Mouse (Mus musculus) MEL (cell line): ENCODE measurements around the gene Uchl3. TPM values are rescaled to one million over a fixed set of nuclear protein-coding genes. Genes with fewer than 3 reads are reported as not detected.

Experiments
- DNase-seq: peaks from one replicate; pipeline ENCODE4 v3.0.0; 2011; ENCODE audit warnings: low read depth, low spot score
- H3K27ac ChIP-seq: 2 replicates; pipeline ENCODE4 v1.5.1; 2012; ENCODE audit warnings: low read depth, mild to moderate bottlenecking, control low read depth, low read length, moderate library complexity; ENCODE audit not compliant: control insufficient read depth
- H3K27me3 ChIP-seq, 2 experiments: fragments of 150-350 bp in 1 of 2; sonication (generic) in 1 of 2; 2 replicates each; pipeline ENCODE4 v1.6.1; 2012; ENCODE audit warnings: low read length in 2 of 2, mild to moderate bottlenecking in 2 of 2, improper control_type of control experiment in 1 of 2, moderate library complexity in 1 of 2; ENCODE audit not compliant: insufficient read depth in 2 of 2, control insufficient read depth in 1 of 2
- H3K36me3 ChIP-seq, 2 experiments: 2 replicates each; pipeline ENCODE4 v1.6.1; 2012 to 2014; ENCODE audit warnings: low read length in 2 of 2, improper control_type of control experiment in 1 of 2, inconsistent platforms in 1 of 2, mild to moderate bottlenecking in 1 of 2; ENCODE audit not compliant: insufficient read depth in 2 of 2, control insufficient read depth in 1 of 2
- H3K4me1 ChIP-seq, 2 experiments: fragments of 150-350 bp in 1 of 2; sonication (generic) in 1 of 2; 2 replicates each; pipeline ENCODE4 v1.6.1; 2012; ENCODE audit warnings: low read length in 2 of 2, improper control_type of control experiment in 1 of 2, mild to moderate bottlenecking in 1 of 2; ENCODE audit not compliant: insufficient read depth in 2 of 2, control insufficient read depth in 1 of 2
- H3K4me3 ChIP-seq, 2 experiments: fragments of 150-350 bp in 1 of 2; sonication (generic) in 1 of 2; 2 replicates each; pipeline ENCODE4 v1.5.1; 2012; ENCODE audit warnings: low read depth in 2 of 2, low read length in 2 of 2, mild to moderate bottlenecking in 2 of 2, moderate library complexity in 2 of 2, control low read depth in 1 of 2, improper control_type of control experiment in 1 of 2; ENCODE audit not compliant: control insufficient read depth in 1 of 2, insufficient read depth in 1 of 2
- H3K79me2 ChIP-seq: 2 replicates; pipeline ENCODE4 v1.6.1; 2012; ENCODE audit warnings: mild to moderate bottlenecking, low read length, moderate library complexity; ENCODE audit not compliant: control insufficient read depth, poor library complexity, insufficient read depth
- H3K9ac ChIP-seq: 2 replicates; pipeline ENCODE4 v1.6.1; 2012; ENCODE audit warnings: low read depth, mild to moderate bottlenecking, control low read depth, low read length, moderate library complexity; ENCODE audit not compliant: control insufficient read depth, poor library complexity, severe bottlenecking
- H3K9me3 ChIP-seq: fragments of 150-350 bp; sonication (generic); replicated peaks from 2 replicates; pipeline ENCODE4 v1.6.1; 2012; ENCODE audit warnings: mild to moderate bottlenecking, low read length, improper control_type of control experiment, moderate library complexity; ENCODE audit not compliant: insufficient read depth
- BHLHE40 ChIP-seq: IDR thresholded peaks from 2 replicates; pipeline ENCODE4 v1.6.1; 2012; ENCODE audit warnings: low read depth, mild to moderate bottlenecking, inconsistent platforms, low read length, improper control_type of control experiment, borderline replicate concordance
- CHD1 ChIP-seq: IDR thresholded peaks from 2 replicates; pipeline ENCODE4 v1.6.1; 2012; ENCODE audit warnings: low read depth, mild to moderate bottlenecking, inconsistent platforms, low read length, improper control_type of control experiment
- E2F4 ChIP-seq: IDR thresholded peaks from 2 replicates; pipeline ENCODE4 v1.6.1; 2011; ENCODE audit warnings: low read depth, low read length, improper control_type of control experiment, borderline replicate concordance
- ELF1 ChIP-seq: IDR thresholded peaks from 2 replicates; pipeline ENCODE4 v1.6.1; 2014; ENCODE audit warnings: low read depth, mild to moderate bottlenecking, inconsistent platforms, low read length, improper control_type of control experiment, moderate library complexity
- GABPA ChIP-seq: IDR thresholded peaks from 2 replicates; pipeline ENCODE4 v1.6.1; 2012; ENCODE audit warnings: low read depth, mild to moderate bottlenecking, inconsistent platforms, low read length, improper control_type of control experiment, moderate library complexity
- HCFC1 ChIP-seq: IDR thresholded peaks from 2 replicates; pipeline ENCODE4 v1.6.1; 2012; ENCODE audit warnings: low read depth, mild to moderate bottlenecking, inconsistent platforms, low read length, improper control_type of control experiment, moderate library complexity
- JUND ChIP-seq: IDR thresholded peaks from 2 replicates; pipeline ENCODE4 v1.6.1; 2011; ENCODE audit warnings: low read depth, mild to moderate bottlenecking, improper control_type of control experiment, low read length
- KAT2A ChIP-seq: conservative IDR thresholded peaks from 2 replicates; pipeline ENCODE4 v1.6.1; 2012; ENCODE audit warnings: low read depth, low read length, improper control_type of control experiment, inconsistent platforms
- MYB ChIP-seq: IDR thresholded peaks from 2 replicates; pipeline ENCODE4 v1.6.1; 2011; ENCODE audit warnings: mild to moderate bottlenecking, low read depth, low read length, improper control_type of control experiment
- POLR2AphosphoS2 ChIP-seq: IDR thresholded peaks from 2 replicates; pipeline ENCODE4 v1.6.1; 2011; ENCODE audit warnings: low read length, improper control_type of control experiment
- RCOR1 ChIP-seq: IDR thresholded peaks from 2 replicates; pipeline ENCODE4 v1.6.1; 2012; ENCODE audit warnings: low read depth, mild to moderate bottlenecking, inconsistent platforms, low read length, improper control_type of control experiment
- SMC3 ChIP-seq: IDR thresholded peaks from 2 replicates; pipeline ENCODE4 v1.6.1; 2011; ENCODE audit warnings: low read depth, low read length, improper control_type of control experiment
- TAL1 ChIP-seq: IDR thresholded peaks from 2 replicates; pipeline ENCODE4 v1.6.1; 2012; ENCODE audit warnings: mild to moderate bottlenecking, inconsistent platforms, low read length, moderate library complexity, mixed read lengths
- UBTF ChIP-seq: IDR thresholded peaks from 2 replicates; pipeline ENCODE4 v1.6.1; 2012; ENCODE audit warnings: low read depth, mild to moderate bottlenecking, inconsistent platforms, low read length, improper control_type of control experiment, moderate library complexity, borderline replicate concordance; ENCODE audit not compliant: insufficient read depth
- USF1 ChIP-seq: IDR thresholded peaks from 2 replicates; pipeline ENCODE4 v1.6.1; 2014; ENCODE audit warnings: low read depth, mild to moderate bottlenecking, inconsistent platforms, low read length, improper control_type of control experiment, moderate library complexity
- USF2 ChIP-seq, 2 experiments: IDR thresholded peaks; 2 replicates each; pipeline ENCODE4 v1.6.1; 2011 to 2012; ENCODE audit warnings: improper control_type of control experiment in 2 of 2, low read length in 2 of 2, borderline replicate concordance in 1 of 2, inconsistent platforms in 1 of 2, low read depth in 1 of 2, mild to moderate bottlenecking in 1 of 2; ENCODE audit not compliant: insufficient read depth in 1 of 2
- ZC3H11A ChIP-seq: IDR thresholded peaks from 2 replicates; pipeline ENCODE4 v1.6.1; 2012; ENCODE audit warnings: low read depth, mild to moderate bottlenecking, inconsistent platforms, low read length, improper control_type of control experiment
- ZKSCAN1 ChIP-seq: IDR thresholded peaks from 2 replicates; pipeline ENCODE4 v1.6.1; 2012; ENCODE audit warnings: low read depth, mild to moderate bottlenecking, inconsistent platforms, low read length, improper control_type of control experiment, moderate library complexity
- polyA plus RNA-seq, 2 experiments: library from polyadenylated mRNA; stranded (reverse) in 1 of 2; unstranded in 1 of 2; fragments of >175 nt in 1 of 2; fragments of >200 nt in 1 of 2; gene quantifications; 2 replicates each; pipeline versions ENCODE4 v1.2.1 to v1.2.4; 2012; ENCODE audit warnings: low replicate concordance in 2 of 2, low read depth in 1 of 2; ENCODE audit not compliant: insufficient read length in 2 of 2, insufficient read depth in 1 of 2, missing spikeins in 1 of 2
- total RNA-seq: library from RNA; depleted of rRNA; stranded (reverse); fragments of 300-350 nt; gene quantifications from 2 replicates; pipeline ENCODE4 v1.2.3, GENCODE M21; 2012

Uchl3 gene
- total and polyA plus RNA-seq, 3 experiments: 57.8 to 59.1 TPM; not detected in 1

GRCm38 (mm10) chr14:101661654-101662412 lies 8.1 kb downstream of the Uchl3 start:
- Histone ChIP-seq H3K36me3 (peaks cover 0 to 5% of the 10 kb centered on the region in 2 experiments; a peak in 2 of 4 replicates), H3K4me3 (no peak overlapping the region), H3K27me3 (no peaks in the 10 kb centered on the region), H3K9me3 (no peaks in the 10 kb centered on the region), H3K9ac (no peak overlapping the region), H3K4me1 (no peaks in the 10 kb centered on the region), H3K27ac (no peak overlapping the region), H3K79me2 (peaks cover 5% of the 10 kb centered on the region)
- DNase-seq: no peak
- TF ChIP-seq BHLHE40 (no peak), RCOR1 (no peak), JUND (no peak)

- TF ChIP-seq ZC3H11A: no peak
- no peak for TF ChIP-seq SMC3
- no peak for TF ChIP-seq HCFC1
- TF ChIP-seq CHD1: no peak
- no peak for TF ChIP-seq E2F4
- TF ChIP-seq ZKSCAN1: no peak
- TF ChIP-seq TAL1: no peak
- TF ChIP-seq POLR2AphosphoS2: no peak
- no peak for TF ChIP-seq ELF1
- TF ChIP-seq USF2 (IDR thresholded peaks at IDR 0.05; ENCODE audit: borderline replicate concordance in 1 of 2, insufficient read depth in 1 of 2, low read depth in 1 of 2, low read length in 2 of 2): no peak
- no peak for TF ChIP-seq USF1
- H3K4me1 ChIP-seq: no peaks in the 10 kb centered on the region
- no peaks in the 10 kb centered on the region; the same call in 1 of the 2 replicates for H3K79me2 ChIP-seq
- no peaks in the 10 kb centered on the region for H3K27me3 ChIP-seq
- no peak for DNase-seq
- no peak overlapping the region for H3K4me3 ChIP-seq
- peaks cover 0 to 5% of the 10 kb centered on the region in 2 experiments; a peak in 2 of 4 replicates for H3K36me3 ChIP-seq
- H3K27ac ChIP-seq: no peak overlapping the region
- H3K9ac ChIP-seq: no peak overlapping the region
- no peaks in the 10 kb centered on the region for H3K9me3 ChIP-seq
Measured at GRCm38 (mm10) chr14:101664274-101664673, 10.5 kb downstream of the Uchl3 start.

- peaks cover 0 to 7% of the 10 kb centered on the region in 2 experiments; a peak in 2 of 4 replicates for H3K36me3 ChIP-seq
- no peak overlapping the region for H3K4me3 ChIP-seq
- no peak overlapping the region for H3K9ac ChIP-seq
- H3K9me3 ChIP-seq: no peaks in the 10 kb centered on the region
- no peak for DNase-seq
- H3K27ac ChIP-seq: no peak overlapping the region
- no peaks in the 10 kb centered on the region; the same call in 1 of the 2 replicates for H3K79me2 ChIP-seq
- no peaks in the 10 kb centered on the region for H3K4me1 ChIP-seq
- TF ChIP-seq KAT2A: no peak
- no peak for TF ChIP-seq UBTF
- no peak for TF ChIP-seq MYB
- TF ChIP-seq HCFC1: no peak
- no peak for TF ChIP-seq BHLHE40
- no peak for TF ChIP-seq GABPA
- TF ChIP-seq TAL1: no peak
- H3K27me3 ChIP-seq: no peaks in the 10 kb centered on the region
Measured at GRCm38 (mm10) chr14:101666056-101666455, 12.3 kb downstream of the Uchl3 start.
